In genomic region chr16:77328628-77329159, GRCm38 (mm10) we compare ENCODE assay signal across 8 mouse cellular contexts.
A peak's percentile ranks its signal among the peaks of the same experiment; 100 is the strongest.
DNase-seq lines count a peak whose midpoint lies in the region; ATAC-seq and TF ChIP-seq lines count a peak whose summit lies in the region.

No protein-coding gene starts in this region.

- ATAC-seq in kidney, embryonic 16.5 days (ENCODE audit: low FRiP score, low TSS enrichment), result peak; percentile 3
- ATAC-seq in embryonic facial prominence, embryonic 15.5 days (ENCODE audit: insufficient number of reproducible peaks, low FRiP score, low TSS enrichment, low read depth), result no peak
- ATAC-seq in intestine, embryonic 16.5 days, result peak; percentile 70; the same call in 1 of the 2 replicates
- 0 out of 2 replicates have a peak, but pooled peaks have one; percentile 20 for ATAC-seq in midbrain, postnatal 0 days (ENCODE audit: low FRiP score)

- H3K27ac ChIP-seq in kidney, embryonic 16.5 days (ENCODE audit: low read length), result peak overlapping the region; percentile 96
- peak overlapping the region; percentile 97 for H3K27ac ChIP-seq in embryonic facial prominence, embryonic 15.5 days (replicated peaks)
- peak overlapping the region; percentile 91 for H3K27ac ChIP-seq in intestine, embryonic 16.5 days (ENCODE audit: low read length)
- H3K27ac ChIP-seq in midbrain, postnatal 0 days (ENCODE audit: low read depth, low read length), result peak overlapping the region; percentile 66

- H3K9me3 ChIP-seq in kidney, embryonic 16.5 days (ENCODE audit: low read length), result 0 out of 2 replicates have a peak, but pooled peaks cover 3% of the 10 kb centered on the region
- H3K9me3 ChIP-seq in embryonic facial prominence, embryonic 15.5 days (replicated peaks), result no peaks in the 10 kb centered on the region
- H3K9me3 ChIP-seq in intestine, embryonic 16.5 days (ENCODE audit: control insufficient read depth, low read length), result no peaks in the 10 kb centered on the region
- no peaks in the 10 kb centered on the region for H3K9me3 ChIP-seq in midbrain, postnatal 0 days (ENCODE audit: low read length)

- WGBS in kidney, embryonic 16.5 days, result 29% methylated on average over 6 of the region's 6 CpGs
- WGBS in embryonic facial prominence, embryonic 15.5 days, result 15% methylated on average over 6 of the region's 6 CpGs
- 32% methylated on average over 6 of the region's 6 CpGs for WGBS in intestine, embryonic 16.5 days
- 14% methylated on average over 6 of the region's 6 CpGs for WGBS in midbrain, postnatal 0 days

- H3K36me3 ChIP-seq in kidney, embryonic 16.5 days (ENCODE audit: insufficient read depth, low read length), result no peaks in the 10 kb centered on the region
- H3K36me3 ChIP-seq in embryonic facial prominence, embryonic 15.5 days, result peaks cover 3% of the 10 kb centered on the region; the same call in 1 of the 2 replicates
- no peaks in the 10 kb centered on the region for H3K36me3 ChIP-seq in intestine, embryonic 16.5 days (ENCODE audit: control insufficient read depth, insufficient read depth, low read length)
- no peaks in the 10 kb centered on the region for H3K36me3 ChIP-seq in midbrain, postnatal 0 days (ENCODE audit: insufficient read depth, low read length)

- intact Hi-C loops in left cerebral cortex, postnatal 14 days (cut with DNase I), result loop anchor here (5.0 kb wide), 1 partner anchor 89 kb away; no protein-coding TSS in a partner anchor

- DNase-seq in kidney, postnatal 25 days, result no peak
- no peak for DNase-seq in midbrain, postnatal 0 days (ENCODE audit: low spot score)
- DNase-seq in adrenal gland, postnatal 10 days, result no peak
- no peak for DNase-seq in left cerebral cortex, postnatal 14 days (ENCODE audit: low spot score in 2 of 2)
- DNase-seq in adrenal gland, postnatal 14 days, result no peak

- H3K4me1 ChIP-seq in kidney, embryonic 16.5 days (ENCODE audit: insufficient read depth, low read length), result peaks cover 13% of the 10 kb centered on the region
- H3K4me1 ChIP-seq in embryonic facial prominence, embryonic 15.5 days, result 0 out of 2 replicates have a peak, but pooled peaks cover 2% of the 10 kb centered on the region
- no peaks in the 10 kb centered on the region for H3K4me1 ChIP-seq in intestine, embryonic 16.5 days (ENCODE audit: control insufficient read depth, insufficient read depth, low read length)
- H3K4me1 ChIP-seq in midbrain, postnatal 0 days (ENCODE audit: insufficient read depth, low read length), result no peaks in the 10 kb centered on the region

- H3K9ac ChIP-seq in kidney, embryonic 16.5 days (replicated peaks; ENCODE audit: low read length), result peak overlapping the region; percentile 80
- peak overlapping the region; percentile 57 for H3K9ac ChIP-seq in embryonic facial prominence, embryonic 15.5 days
- peak overlapping the region; percentile 77 for H3K9ac ChIP-seq in intestine, embryonic 16.5 days (ENCODE audit: low read depth, low read length)
- H3K9ac ChIP-seq in midbrain, postnatal 0 days (replicated peaks; ENCODE audit: low read length, poor library complexity, severe bottlenecking), result peak overlapping the region; percentile 44; the same call in 1 of the 2 replicates

- no peaks in the 10 kb centered on the region for H3K27me3 ChIP-seq in kidney, embryonic 16.5 days (ENCODE audit: insufficient read depth, low read length)
- H3K27me3 ChIP-seq in embryonic facial prominence, embryonic 15.5 days, result no peaks in the 10 kb centered on the region
- H3K27me3 ChIP-seq in intestine, embryonic 16.5 days (replicated peaks; ENCODE audit: control insufficient read depth, insufficient read depth, low read length), result no peaks in the 10 kb centered on the region
- no peaks in the 10 kb centered on the region for H3K27me3 ChIP-seq in midbrain, postnatal 0 days (ENCODE audit: insufficient read depth, low read length)

- TF ChIP-seq CTCF in midbrain, postnatal 0 days (IDR thresholded peaks at IDR 0.05), result no peak

- peak overlapping the region; percentile 59 for H3K4me3 ChIP-seq in kidney, embryonic 16.5 days (ENCODE audit: low read length)
- peak overlapping the region; percentile 57 for H3K4me3 ChIP-seq in embryonic facial prominence, embryonic 15.5 days (replicated peaks)
- H3K4me3 ChIP-seq in intestine, embryonic 16.5 days (ENCODE audit: low read length), result peak overlapping the region; percentile 58
- H3K4me3 ChIP-seq in midbrain, postnatal 0 days (ENCODE audit: low read depth, low read length), result peak overlapping the region; percentile 32

- H3K4me2 ChIP-seq in kidney, embryonic 16.5 days (replicated peaks; ENCODE audit: low read depth, low read length), result peak overlapping the region; percentile 69
- H3K4me2 ChIP-seq in embryonic facial prominence, embryonic 15.5 days (replicated peaks), result peak overlapping the region; percentile 54
- H3K4me2 ChIP-seq in intestine, embryonic 16.5 days (ENCODE audit: low read depth, low read length), result peak overlapping the region; percentile 67
- peak overlapping the region; percentile 44 for H3K4me2 ChIP-seq in midbrain, postnatal 0 days (ENCODE audit: low read depth, low read length, poor library complexity, severe bottlenecking)
